Mouse (Mus musculus) forebrain, embryonic 14.5 days (tissue): ENCODE measurements at regions not wholly inside any gene's neighbourhood (a gene's known extent, or its start where the extent isn't known, plus 50 kb on each side); places are given as distances from the start of the nearest gene placed in this dataset.

Source experiments
- ATAC-seq: fragments of 200-750 bp; cut with Nextera tagmentation; 2 replicates; pipeline ENCODE4 v1.8.0; 2017; ENCODE audit warnings: mild to moderate bottlenecking, moderate library complexity
- DNase-seq: peaks from one replicate; pipeline ENCODE4 v3.0.0-alpha.2; 2015; ENCODE audit warnings: low spot score
- H3K27ac ChIP-seq: fragments of 300-500 bp; sonication (generic); 2 replicates; pipeline ENCODE4 v1.5.1; 2014; ENCODE audit warnings: low read depth, mild to moderate bottlenecking, control low read depth, low read length, moderate library complexity
- H3K27me3 ChIP-seq: fragments of 300-500 bp; sonication (generic); replicated peaks from 2 replicates; pipeline ENCODE4 v1.6.1; 2014; ENCODE audit warnings: low read length, control low read depth, mixed read lengths; ENCODE audit not compliant: control insufficient read depth, insufficient read depth
- H3K36me3 ChIP-seq: fragments of 300-500 bp; sonication (generic); 2 replicates; pipeline ENCODE4 v1.6.1; 2014; ENCODE audit warnings: low read length, control low read depth; ENCODE audit not compliant: control insufficient read depth, insufficient read depth
- H3K4me1 ChIP-seq: fragments of 300-500 bp; sonication (generic); 2 replicates; pipeline ENCODE4 v1.6.1; 2014; ENCODE audit warnings: antibody characterized with exemption, low read length, control low read depth; ENCODE audit not compliant: control insufficient read depth, insufficient read depth
- H3K4me2 ChIP-seq: fragments of 300-500 bp; sonication (generic); 2 replicates; pipeline ENCODE4 v1.6.1; 2014; ENCODE audit warnings: mild to moderate bottlenecking, control low read depth, low read length
- H3K4me3 ChIP-seq: fragments of 300-500 bp; sonication (generic); 2 replicates; pipeline ENCODE4 v1.5.1; 2014; ENCODE audit warnings: low read depth, low read length, control low read depth
- H3K9ac ChIP-seq: fragments of 300-500 bp; sonication (generic); 2 replicates; pipeline ENCODE4 v1.6.1; 2014; ENCODE audit warnings: mild to moderate bottlenecking, low read length, control low read depth, moderate library complexity
- H3K9me3 ChIP-seq: fragments of 300-500 bp; sonication (generic); replicated peaks from 2 replicates; pipeline ENCODE4 v1.6.1; 2016; ENCODE audit warnings: low read length, control low read depth, mixed read lengths; ENCODE audit not compliant: control insufficient read depth
- WGBS: fragments of 180-500 bp; shearing (Covaris S2); extraction: QIAGEN DNeasy Blood & Tissue Kit; methylation state at CpG from one replicate; pipeline ENCODE4 v1.1.7; 2014; 5-methylcytosine and 5-hydroxymethylcytosine counted together

GRCm38 (mm10) chr13:26169641-26170040, 600.3 kb downstream of the Hdgfl1 start:
- no peaks in the 10 kb centered on the region for H3K4me1 ChIP-seq
- no peaks in the 10 kb centered on the region for H3K27me3 ChIP-seq
- 80% methylated on average over 2 of the region's 2 CpGs for WGBS
- H3K9ac ChIP-seq, result no peak overlapping the region
- no peak overlapping the region for H3K4me3 ChIP-seq
- H3K9me3 ChIP-seq, result no peaks in the 10 kb centered on the region; the same call in 1 of the 2 replicates
- no peak for ATAC-seq
- no peak overlapping the region for H3K27ac ChIP-seq
- no peak overlapping the region for H3K4me2 ChIP-seq
- no peaks in the 10 kb centered on the region for H3K36me3 ChIP-seq
- no peak for DNase-seq

- Histone ChIP-seq H3K4me2 (no peak overlapping the region), H3K4me3 (no peak overlapping the region), H3K9ac (no peak overlapping the region), H3K9me3 (no peaks in the 10 kb centered on the region), H3K27ac (no peak overlapping the region), H3K4me1 (peaks cover 19% of the 10 kb centered on the region), H3K36me3 (no peaks in the 10 kb centered on the region), H3K27me3 (no peaks in the 10 kb centered on the region)
- DNase-seq (peak; percentile 47), ATAC-seq (no peak)
- WGBS, result 69% methylated on average over 2 of the region's 2 CpGs
Measured at GRCm38 (mm10) chr13:26158703-26159102, 611.3 kb downstream of the Hdgfl1 start.

- peak overlapping the region; percentile 95 for H3K27ac ChIP-seq
- no peaks in the 10 kb centered on the region for H3K27me3 ChIP-seq
- no peak overlapping the region for H3K9ac ChIP-seq
- DNase-seq (peak; percentile 99), ATAC-seq (peak; percentile 98)
- H3K36me3 ChIP-seq, result no peaks in the 10 kb centered on the region
- 3% methylated on average over 12 of the region's 12 CpGs for WGBS
- H3K9me3 ChIP-seq, result no peaks in the 10 kb centered on the region
- peaks cover 19% of the 10 kb centered on the region for H3K4me1 ChIP-seq
- H3K4me2 ChIP-seq, result no peak overlapping the region
- H3K4me3 ChIP-seq, result no peak overlapping the region
Measured at GRCm38 (mm10) chr13:26154701-26155471, 615.1 kb downstream of the Hdgfl1 start.

DNA sequence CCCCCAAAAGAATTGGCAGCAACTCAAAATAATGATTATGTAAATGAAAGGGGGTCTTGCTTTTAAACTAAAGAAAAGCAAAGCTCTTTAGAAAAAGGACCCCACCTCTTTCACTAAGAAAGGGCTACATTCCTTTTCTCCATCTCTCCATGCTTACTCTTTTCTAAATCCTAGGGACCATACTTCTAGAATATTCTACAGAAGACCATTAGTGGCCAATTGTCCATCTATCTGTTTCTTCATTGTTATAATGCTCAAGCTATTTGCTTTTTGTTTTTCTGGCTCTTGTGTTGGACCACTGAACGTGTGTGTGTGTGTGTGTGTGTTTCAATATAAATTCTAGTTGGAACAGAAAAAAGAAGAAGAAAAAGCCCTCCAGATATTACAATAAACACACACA, 615.7 kb downstream of the Hdgfl1 start:
- H3K36me3 ChIP-seq, result no peaks in the 10 kb centered on the region
- H3K9me3 ChIP-seq, result no peaks in the 10 kb centered on the region
- no peak overlapping the region for H3K4me3 ChIP-seq
- DNase-seq (peak; percentile 83), ATAC-seq (peak; percentile 2)
- 3% methylated on average over 1 of the region's 1 CpGs for WGBS
- no peak overlapping the region for H3K4me2 ChIP-seq
- peaks cover 19% of the 10 kb centered on the region for H3K4me1 ChIP-seq
- no peak overlapping the region for H3K9ac ChIP-seq
- H3K27me3 ChIP-seq, result no peaks in the 10 kb centered on the region
- H3K27ac ChIP-seq, result peak overlapping the region; percentile 95

DNA sequence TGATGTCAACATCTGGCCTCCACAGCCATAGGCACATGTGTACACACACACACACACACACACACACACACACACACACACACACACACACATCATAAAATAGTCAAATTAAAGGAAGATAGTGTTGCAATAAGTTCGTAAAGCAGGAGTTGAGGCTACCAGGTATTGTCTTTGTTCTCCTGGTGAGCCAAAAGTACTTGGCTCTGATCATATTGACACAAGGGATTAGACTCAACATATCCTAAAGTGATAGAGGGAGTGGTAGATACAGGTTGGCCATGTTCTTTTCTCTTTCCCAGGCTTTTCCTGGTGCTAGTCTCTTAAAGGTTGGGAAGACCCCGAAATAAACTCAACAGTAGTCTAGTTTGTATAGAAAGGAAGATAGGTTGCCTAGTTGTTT, 616.9 kb downstream of the Hdgfl1 start:
- H3K27ac ChIP-seq, result peak overlapping the region; percentile 68; the same call in 1 of the 2 replicates

GRCm38 (mm10) chr13:26150426-26150825, 619.5 kb downstream of the Hdgfl1 start:
- H3K9ac ChIP-seq, result no peak overlapping the region

More for the DNA sequence above, 616.9 kb downstream of the Hdgfl1 start:
- WGBS, result 78% methylated on average over 2 of the region's 2 CpGs
- no peak for ATAC-seq
- Histone ChIP-seq H3K27me3 (no peaks in the 10 kb centered on the region), H3K9ac (no peak overlapping the region), H3K4me1 (peaks cover 19% of the 10 kb centered on the region), H3K9me3 (no peaks in the 10 kb centered on the region), H3K4me2 (no peak overlapping the region), H3K36me3 (no peaks in the 10 kb centered on the region), H3K4me3 (no peak overlapping the region)
- DNase-seq, result no peak

DNA sequence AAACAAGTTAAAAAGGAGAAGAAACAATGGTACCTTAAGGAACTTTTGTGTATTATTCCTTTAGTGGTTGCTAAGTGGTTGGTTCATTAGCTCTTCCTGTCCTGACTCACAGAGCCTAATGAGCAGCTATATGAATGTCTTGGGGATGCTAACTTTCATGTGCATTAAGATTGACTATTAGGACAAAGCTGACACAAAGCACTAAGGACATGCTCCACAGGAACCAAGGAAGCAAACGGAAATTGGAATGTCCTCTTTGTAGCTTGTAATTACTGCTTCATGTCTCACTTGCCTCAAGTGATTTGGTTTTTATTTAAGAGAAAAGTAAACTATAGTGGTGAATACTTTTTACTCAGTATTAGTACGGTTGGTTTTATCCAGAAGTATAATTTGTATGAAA, 627.2 kb downstream of the Hdgfl1 start:
- no peak overlapping the region for H3K4me2 ChIP-seq
- WGBS, result 17% methylated on average over 2 of the region's 2 CpGs
- no peak overlapping the region for H3K9ac ChIP-seq
- H3K36me3 ChIP-seq, result no peaks in the 10 kb centered on the region
- H3K27me3 ChIP-seq, result no peaks in the 10 kb centered on the region
- no peaks in the 10 kb centered on the region for H3K9me3 ChIP-seq
- H3K4me1 ChIP-seq, result no peaks in the 10 kb centered on the region
- no peak for DNase-seq
- no peak overlapping the region for H3K4me3 ChIP-seq
- no peak for ATAC-seq
- no peak overlapping the region for H3K27ac ChIP-seq

More at GRCm38 (mm10) chr13:26150426-26150825, 619.5 kb downstream of the Hdgfl1 start:
- Histone ChIP-seq H3K27ac (no peak overlapping the region), H3K4me1 (peaks cover 8% of the 10 kb centered on the region), H3K4me3 (no peak overlapping the region), H3K4me2 (no peak overlapping the region), H3K36me3 (no peaks in the 10 kb centered on the region), H3K9me3 (no peaks in the 10 kb centered on the region), H3K27me3 (no peaks in the 10 kb centered on the region)
- DNase-seq, result no peak
- no peak for ATAC-seq
- WGBS, result 43% methylated on average over 1 of the region's 1 CpGs

- Histone ChIP-seq H3K4me1 (no peaks in the 10 kb centered on the region), H3K27me3 (no peaks in the 10 kb centered on the region), H3K9ac (no peak overlapping the region), H3K36me3 (no peaks in the 10 kb centered on the region), H3K9me3 (no peaks in the 10 kb centered on the region), H3K27ac (peak overlapping the region; percentile 48; the same call in 1 of the 2 replicates), H3K4me2 (no peak overlapping the region), H3K4me3 (no peak overlapping the region)
- ATAC-seq (peak; percentile 97), DNase-seq (peak; percentile 83)
- WGBS, result 7% methylated on average over 1 of the region's 1 CpGs
Measured at GRCm38 (mm10) chr13:26119363-26119762, 650.6 kb downstream of the Hdgfl1 start.

- DNase-seq, result no peak
- Histone ChIP-seq H3K27me3 (no peaks in the 10 kb centered on the region), H3K27ac (no peak overlapping the region), H3K4me3 (no peak overlapping the region), H3K9ac (no peak overlapping the region), H3K4me2 (no peak overlapping the region), H3K9me3 (no peaks in the 10 kb centered on the region), H3K36me3 (no peaks in the 10 kb centered on the region), H3K4me1 (no peaks in the 10 kb centered on the region)
- ATAC-seq, result no peak
- 61% methylated on average over 7 of the region's 7 CpGs for WGBS
Measured at GRCm38 (mm10) chr13:26114136-26114535, 655.8 kb downstream of the Hdgfl1 start.
